In genomic region chr11:101171721-101172433, GRCm38 (mm10) we compare ENCODE assay signal across 1 mouse cellular context.
TF ChIP-seq lines count a peak whose summit lies in the region.

No protein-coding gene starts in this region.

TF ChIP-seq in MEL, 35 proteins besides CTCF, POLR2A, EP300 and RAD21 (continued from another document):
- TF ChIP-seq TBP (IDR thresholded peaks at IDR 0.05; ENCODE audit: low read depth, low read length) (no peak), SMC3 (IDR thresholded peaks at IDR 0.05; ENCODE audit: low read depth, low read length) (no peak), SIN3A (IDR thresholded peaks at IDR 0.05; ENCODE audit: low read length) (peak; percentile 92), ZKSCAN1 (IDR thresholded peaks at IDR 0.05; ENCODE audit: low read depth, low read length) (no peak), MAX (IDR thresholded peaks at IDR 0.05; ENCODE audit: low read length) (peak; percentile 10; the same call in 1 of the 2 replicates), USF2 (IDR thresholded peaks at IDR 0.05; ENCODE audit: borderline replicate concordance in 1 of 2, insufficient read depth in 1 of 2, low read depth in 1 of 2, low read length in 2 of 2) (no peak), POLR2AphosphoS5 (IDR thresholded peaks at IDR 0.05; ENCODE audit: borderline replicate concordance, low read depth, low read length) (no peak), HCFC1 (IDR thresholded peaks at IDR 0.05; ENCODE audit: low read depth, low read length) (peak; percentile 47), JUND (IDR thresholded peaks at IDR 0.05; ENCODE audit: low read depth, low read length) (no peak), CHD2 (IDR thresholded peaks at IDR 0.05; ENCODE audit: low read length) (no peak), TAL1 (IDR thresholded peaks at IDR 0.05; ENCODE audit: low read length) (no peak), NRF1 (IDR thresholded peaks at IDR 0.05; ENCODE audit: insufficient read depth, low read depth, low read length, poor library complexity, severe bottlenecking) (0 out of 2 replicates have a peak, but pooled peaks have one; percentile 9), CHD1 (IDR thresholded peaks at IDR 0.05; ENCODE audit: low read depth, low read length) (no peak), MXI1 (IDR thresholded peaks at IDR 0.05; ENCODE audit: low read depth, low read length) (peak; percentile 36), ZC3H11A (IDR thresholded peaks at IDR 0.05; ENCODE audit: low read depth, low read length) (no peak), KAT2A (conservative IDR thresholded peaks at IDR 0.05; ENCODE audit: low read depth, low read length) (no peak)
TF ChIP-seq in MEL: peak in this region for 10.
